Mouse (Mus musculus) midbrain, embryonic 11.5 days (tissue): Measurements from ENCODE around the gene Atp5e. TPM values are rescaled to one million over a fixed set of nuclear protein-coding genes. Genes with fewer than 3 reads are reported as not detected.

ENCODE experiments used
- ATAC-seq: fragments of 200-750 bp; cut with Nextera tagmentation; 2 replicates; pipeline ENCODE4 v1.8.0; 2017; ENCODE audit warnings: moderate TSS enrichment, moderate library complexity; ENCODE audit not compliant: low FRiP score
- DNase-seq: peaks from one replicate; pipeline ENCODE4 v3.0.0; 2015; ENCODE audit warnings: low spot score; ENCODE audit errors: missing footprints
- H3K27ac ChIP-seq: fragments of 300-500 bp; sonication (generic); 2 replicates; pipeline ENCODE4 v1.5.1; 2014; ENCODE audit warnings: low read depth, low read length
- H3K27me3 ChIP-seq: fragments of 300-500 bp; sonication (generic); 2 replicates; pipeline ENCODE4 v1.6.1; 2014; ENCODE audit warnings: mild to moderate bottlenecking, low read length, moderate library complexity, mixed read lengths; ENCODE audit not compliant: control insufficient read depth, insufficient read depth
- H3K36me3 ChIP-seq: fragments of 300-500 bp; sonication (generic); 2 replicates; pipeline ENCODE4 v1.6.1; 2014; ENCODE audit warnings: mild to moderate bottlenecking, low read length, moderate library complexity, mixed read lengths; ENCODE audit not compliant: control insufficient read depth, insufficient read depth
- H3K4me1 ChIP-seq: fragments of 300-500 bp; sonication (generic); 2 replicates; pipeline ENCODE4 v1.6.1; 2014; ENCODE audit warnings: low read length; ENCODE audit not compliant: control insufficient read depth, insufficient read depth
- H3K4me2 ChIP-seq: fragments of 300-500 bp; sonication (generic); 2 replicates; pipeline ENCODE4 v1.6.1; 2014; ENCODE audit warnings: mild to moderate bottlenecking, moderate library complexity
- H3K4me3 ChIP-seq: fragments of 300-500 bp; sonication (generic); 2 replicates; pipeline ENCODE4 v1.5.1; 2014; ENCODE audit warnings: low read depth, low read length
- H3K9ac ChIP-seq: fragments of 300-500 bp; sonication (generic); 2 replicates; pipeline ENCODE4 v1.6.1; 2014; ENCODE audit warnings: low read length
- H3K9me3 ChIP-seq: fragments of 300-500 bp; sonication (generic); 2 replicates; pipeline ENCODE4 v1.6.1; 2016; ENCODE audit warnings: low read length; ENCODE audit not compliant: control insufficient read depth
- WGBS: fragments of 180-500 bp; shearing (Covaris S2); extraction: QIAGEN DNeasy Blood & Tissue Kit; methylation state at CpG from one replicate; pipeline ENCODE4 v1.1.7; 2014; 5-methylcytosine and 5-hydroxymethylcytosine counted together
- polyA plus RNA-seq: library from polyadenylated mRNA; unstranded; fragments of >200 nt; fragmentation: Nextera tagmentation; extraction: Ambion mirVana; gene quantifications from 2 replicates; pipeline ENCODE4 v1.2.1, GENCODE M21; 2014

Atp5e gene
- polyA plus RNA-seq, 1 experiment from 2014 or later: 705 TPM

DNA sequence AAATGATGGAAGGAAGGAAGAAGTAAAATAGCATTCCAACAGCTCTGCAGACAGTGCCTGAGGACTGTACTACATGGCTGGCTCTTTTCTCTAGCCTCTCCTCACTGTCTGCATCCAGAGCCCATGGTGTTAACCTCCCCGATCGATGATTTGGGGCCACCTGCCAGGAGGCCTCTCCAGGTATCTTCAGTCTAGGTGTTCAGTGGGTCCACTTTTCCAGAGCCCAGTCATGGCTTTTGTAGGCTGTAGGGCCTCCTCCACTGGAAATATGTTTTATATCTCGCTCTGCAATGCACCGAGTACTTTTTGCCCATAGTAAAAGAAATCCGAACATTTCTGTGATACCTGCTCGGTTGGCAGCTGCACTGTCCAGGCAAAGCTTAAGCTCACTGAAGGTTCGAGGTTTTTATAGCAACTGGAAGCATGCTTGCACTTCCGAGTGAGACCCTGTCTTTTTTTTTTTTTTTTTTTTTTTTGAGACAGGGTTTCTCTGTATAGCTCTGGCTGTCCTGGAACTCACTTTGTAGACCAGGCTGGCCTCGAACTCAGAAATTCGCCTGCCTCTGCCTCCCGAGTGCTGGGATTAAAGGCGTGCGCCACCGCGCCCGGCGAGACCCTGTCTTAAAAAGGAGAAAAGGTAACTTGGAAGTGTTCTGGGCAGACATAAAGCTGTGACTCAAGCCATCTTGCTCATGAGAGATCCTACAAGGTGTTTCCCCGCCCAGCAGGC, 48.7 kb downstream of the Atp5e start:
- H3K27me3 ChIP-seq: no peaks in the 10 kb centered on the region
- no peak overlapping the region for H3K9ac ChIP-seq
- H3K4me3 ChIP-seq: peak overlapping the region; percentile 84
- DNase-seq (no peak), ATAC-seq (peak; percentile 2; the same call in 1 of the 2 replicates)
- no peak overlapping the region for H3K27ac ChIP-seq
- no peaks in the 10 kb centered on the region for H3K9me3 ChIP-seq
- H3K4me2 ChIP-seq: no peak overlapping the region; the same call in 1 of the 2 replicates
- H3K36me3 ChIP-seq: peaks cover 3% of the 10 kb centered on the region; the same call in 1 of the 2 replicates
- 44% methylated on average over 16 of the region's 18 CpGs for WGBS
- H3K4me1 ChIP-seq: peaks cover 7% of the 10 kb centered on the region

DNA sequence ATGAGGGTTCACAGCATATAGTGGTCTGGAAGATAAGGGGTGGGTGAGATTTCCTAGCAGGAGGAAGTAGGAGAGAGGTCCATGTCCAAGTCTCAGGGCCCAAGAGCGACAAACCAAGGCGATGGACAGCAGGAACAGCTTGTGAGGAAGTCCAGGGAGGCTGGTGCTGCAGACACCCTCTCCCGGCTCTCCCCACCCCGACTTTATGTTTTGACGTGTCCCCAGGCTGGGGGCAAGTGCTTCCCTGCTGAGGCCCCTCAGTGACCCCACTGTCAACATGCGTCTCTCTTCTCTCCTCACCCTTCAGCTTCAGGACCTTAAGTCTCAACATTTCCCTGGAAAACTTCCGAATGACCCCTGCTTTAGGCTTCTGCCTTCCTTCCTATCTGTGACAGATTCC, 50.8 kb downstream of the Atp5e start:
- no peak overlapping the region for H3K4me2 ChIP-seq
- no peak overlapping the region for H3K27ac ChIP-seq
- H3K27me3 ChIP-seq: no peaks in the 10 kb centered on the region
- no peak overlapping the region for H3K4me3 ChIP-seq
- 83% methylated on average over 7 of the region's 7 CpGs for WGBS
- peaks cover 7% of the 10 kb centered on the region for H3K4me1 ChIP-seq
- DNase-seq: no peak
- no peak overlapping the region for H3K9ac ChIP-seq
- ATAC-seq: no peak
- no peaks in the 10 kb centered on the region for H3K9me3 ChIP-seq
- H3K36me3 ChIP-seq: no peaks in the 10 kb centered on the region

Other genes with a start within 250 kb of the Atp5e start
- 1,087 and 1,162 TPM in 2 replicates for gene Gnas, start 179.8 kb downstream of the Atp5e start, polyA plus RNA-seq
- 9.5 and 15.7 TPM in 2 replicates for gene Gm20721, start 117.4 kb downstream of the Atp5e start, polyA plus RNA-seq
- gene Nelfcd, start 48.3 kb downstream of the Atp5e start, polyA plus RNA-seq: 163 and 164 TPM in 2 replicates
- gene Ctsz, start 25.1 kb downstream of the Atp5e start, polyA plus RNA-seq: 93.7 and 102 TPM in 2 replicates
- gene Tubb1, start 13.4 kb downstream of the Atp5e start, polyA plus RNA-seq: 5.3 and 6.8 TPM in 2 replicates
- 129 and 130 TPM in 2 replicates for gene Prelid3b, start 9.0 kb upstream of the Atp5e start, polyA plus RNA-seq
- 0.01 TPM in 1 of 2 replicates, not detected in the other for gene Zfp831, start 179.4 kb upstream of the Atp5e start, polyA plus RNA-seq